Mouse (Mus musculus) myocyte (in vitro differentiated cells): Measurements from ENCODE around the gene Tanc1. TPM values are rescaled to one million over a fixed set of nuclear protein-coding genes. Genes with fewer than 3 reads are reported as not detected.
A peak's percentile ranks its signal among the peaks of the same experiment; 100 is the strongest.

Experiments
- H3K27me3 ChIP-seq: one replicate; pipeline ENCODE4 v1.6.1; 2011; ENCODE audit not compliant: control insufficient read depth, insufficient read depth, insufficient read length
- H3K36me3 ChIP-seq: one replicate; pipeline ENCODE4 v1.6.1; 2011; ENCODE audit not compliant: control insufficient read depth, insufficient read depth
- H3K4me2 ChIP-seq: one replicate; pipeline ENCODE4 v1.6.1; 2011; ENCODE audit warnings: low read depth, control low read depth
- H3K4me3 ChIP-seq: one replicate; pipeline ENCODE4 v1.5.1; 2011; ENCODE audit warnings: mild to moderate bottlenecking, control low read depth, moderate library complexity
- H3K79me2 ChIP-seq: one replicate; pipeline ENCODE4 v1.6.1; 2011; ENCODE audit not compliant: control insufficient read depth, insufficient read depth
- H3ac ChIP-seq: one replicate; pipeline ENCODE4 v1.6.1; 2011; ENCODE audit not compliant: control insufficient read depth, insufficient read length
- CEBPB ChIP-seq: IDR thresholded peaks from 2 replicates; pipeline ENCODE4 v1.6.1; 2011; ENCODE audit warnings: mild to moderate bottlenecking, moderate library complexity; ENCODE audit not compliant: poor library complexity, insufficient read depth, severe bottlenecking
- E2F4 ChIP-seq: IDR thresholded peaks from one replicate; pipeline ENCODE4 v1.6.1; 2011; ENCODE audit warnings: mild to moderate bottlenecking, control low read depth, moderate library complexity; ENCODE audit not compliant: insufficient read depth
- MAX ChIP-seq: IDR thresholded peaks from one replicate; pipeline ENCODE4 v1.6.1; 2011; ENCODE audit warnings: low read depth, mild to moderate bottlenecking, control low read depth
- MYOD1 ChIP-seq, 3 experiments: IDR thresholded peaks; one replicate each; pipeline ENCODE4 v1.6.1; 2011; ENCODE audit warnings: control low read depth in 2 of 3, low read depth in 2 of 3, mild to moderate bottlenecking in 2 of 3, moderate library complexity in 1 of 3; ENCODE audit not compliant: insufficient read length in 2 of 3, control insufficient read depth in 1 of 3
- MYOG ChIP-seq, 3 experiments: IDR thresholded peaks; one replicate each; pipeline ENCODE4 v1.6.1; 2011; ENCODE audit warnings: control low read depth in 2 of 3, low read depth in 2 of 3, mild to moderate bottlenecking in 2 of 3; ENCODE audit not compliant: insufficient read length in 2 of 3, control insufficient read depth in 1 of 3, insufficient read depth in 1 of 3
- POLR2A ChIP-seq: IDR thresholded peaks from one replicate; pipeline ENCODE4 v1.6.1; 2011; ENCODE audit warnings: low read depth, mild to moderate bottlenecking, control low read depth, moderate library complexity; ENCODE audit not compliant: insufficient read length
- POLR2AphosphoS2 ChIP-seq: IDR thresholded peaks from one replicate; pipeline ENCODE4 v1.6.1; 2011; ENCODE audit warnings: low read depth, control low read depth; ENCODE audit not compliant: insufficient read length
- REST ChIP-seq: IDR thresholded peaks from one replicate; pipeline ENCODE4 v1.6.1; 2011; ENCODE audit warnings: mild to moderate bottlenecking, control low read depth, moderate library complexity; ENCODE audit not compliant: insufficient read depth, insufficient read length
- SRF ChIP-seq: IDR thresholded peaks from one replicate; pipeline ENCODE4 v1.6.1; 2011; ENCODE audit warnings: low read depth; ENCODE audit not compliant: control insufficient read depth, insufficient read length
- TCF12 ChIP-seq: IDR thresholded peaks from one replicate; pipeline ENCODE4 v1.6.1; 2011; ENCODE audit warnings: mild to moderate bottlenecking, control low read depth; ENCODE audit not compliant: poor library complexity, insufficient read depth, severe bottlenecking
- TCF3 ChIP-seq: IDR thresholded peaks from one replicate; pipeline ENCODE4 v1.6.1; 2011; ENCODE audit warnings: low read depth, control low read depth; ENCODE audit not compliant: insufficient read length
- USF1 ChIP-seq: IDR thresholded peaks from one replicate; pipeline ENCODE4 v1.6.1; 2011; ENCODE audit warnings: low read depth, mild to moderate bottlenecking, control low read depth, moderate library complexity
- polyA plus RNA-seq: library from polyadenylated mRNA; unstranded; fragments of >200 nt; fragmentation: generic; extraction: Trizol; gene quantifications from one replicate; pipeline ENCODE4 v1.2.1, GENCODE M21; 2012; ENCODE audit warnings: missing spikeins

Gene Tanc1
- polyA plus RNA-seq, 1 experiment = 24.7 TPM

DNA sequence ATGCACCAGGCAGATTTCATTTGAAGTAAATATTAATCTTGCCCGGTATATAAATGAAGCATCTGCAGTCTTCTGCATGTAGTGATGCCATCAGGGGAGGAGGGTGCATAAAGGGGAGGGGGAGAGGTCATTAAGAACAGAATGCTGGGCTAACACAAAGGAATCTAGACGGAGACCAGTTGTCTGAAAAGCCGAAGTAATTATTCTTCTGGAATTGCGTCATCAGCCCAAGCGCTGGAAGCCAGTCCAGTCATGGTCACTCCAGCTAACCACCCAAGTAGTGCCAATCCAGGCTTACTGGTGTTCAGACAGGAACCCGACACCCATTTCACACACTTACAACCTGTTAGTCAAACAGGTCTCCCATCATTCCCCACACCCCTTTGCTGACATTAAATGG is 17.7 kb upstream of the Tanc1 start:
- Histone ChIP-seq H3ac (no peak overlapping the region), H3K79me2 (no peaks in the 10 kb centered on the region), H3K4me2 (peak overlapping the region; percentile 72), H3K36me3 (no peaks in the 10 kb centered on the region), H3K27me3 (no peaks in the 10 kb centered on the region), H3K4me3 (no peak overlapping the region)
- TF ChIP-seq TCF3 (no peak), SRF (no peak), CEBPB (peak; percentile 96)

DNA sequence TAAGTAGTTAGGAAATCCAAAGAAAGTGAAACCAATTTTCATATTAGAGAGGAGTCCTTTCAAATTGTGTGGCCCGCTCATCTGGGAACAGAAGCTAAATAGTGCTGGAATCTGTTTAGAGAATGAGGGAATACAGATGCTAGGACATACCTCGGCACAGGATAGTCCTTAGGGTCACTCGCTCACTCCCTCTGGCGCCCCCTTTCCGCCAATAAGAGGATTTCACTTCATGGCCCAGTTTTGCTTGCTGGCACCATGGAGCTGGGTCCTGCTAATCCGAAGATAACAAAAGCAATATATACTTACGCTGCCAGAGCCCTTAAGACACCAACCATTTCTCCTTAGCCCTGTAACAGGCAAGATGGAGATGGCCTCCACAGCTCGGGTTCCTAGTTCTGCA is 15.3 kb upstream of the Tanc1 start:
- no peak overlapping the region for H3K4me2 ChIP-seq
- H3K79me2 ChIP-seq = no peaks in the 10 kb centered on the region
- TF ChIP-seq REST (no peak), MYOD1 (IDR thresholded peaks at IDR 0.05; ENCODE audit: control insufficient read depth in 1 of 3, insufficient read length in 2 of 3, low read depth in 2 of 3) (no peak), USF1 (no peak), POLR2A (no peak), MAX (no peak), MYOG (IDR thresholded peaks at IDR 0.05; ENCODE audit: control insufficient read depth in 1 of 3, insufficient read depth in 1 of 3, insufficient read length in 2 of 3, low read depth in 2 of 3) (no peak), E2F4 (no peak), TCF12 (no peak), CEBPB (no peak), POLR2AphosphoS2 (no peak), SRF (no peak), TCF3 (no peak)
- H3ac ChIP-seq = no peak overlapping the region
- H3K36me3 ChIP-seq = no peaks in the 10 kb centered on the region
- H3K4me3 ChIP-seq = no peak overlapping the region
- no peaks in the 10 kb centered on the region for H3K27me3 ChIP-seq

DNA sequence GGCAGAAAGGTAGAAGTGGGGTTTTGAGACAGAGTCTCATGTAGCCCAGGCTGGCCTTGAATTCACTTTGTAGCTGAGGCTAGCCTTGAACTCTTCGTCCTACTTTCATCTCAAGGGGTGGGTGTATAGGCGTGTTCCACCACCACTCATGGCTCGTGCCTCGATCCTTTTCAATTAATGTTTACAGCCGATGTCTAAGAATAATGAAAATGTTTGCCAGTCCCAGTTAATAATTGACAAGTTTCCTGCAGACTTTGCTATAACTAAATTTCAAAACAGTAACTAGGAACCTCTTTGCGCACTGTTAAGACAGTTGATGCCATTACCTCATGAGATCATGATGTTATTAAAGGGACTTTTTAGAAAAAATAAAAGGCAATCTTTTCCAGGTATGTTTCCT is 13.6 kb upstream of the Tanc1 start:
- no peak for TF ChIP-seq POLR2AphosphoS2
- no peak for TF ChIP-seq MYOD1 (IDR thresholded peaks at IDR 0.05; ENCODE audit: control insufficient read depth in 1 of 3, insufficient read length in 2 of 3, low read depth in 2 of 3)
- no peak for TF ChIP-seq TCF12
- no peak for TF ChIP-seq MAX
- TF ChIP-seq MYOG (IDR thresholded peaks at IDR 0.05; ENCODE audit: control insufficient read depth in 1 of 3, insufficient read depth in 1 of 3, insufficient read length in 2 of 3, low read depth in 2 of 3) = no peak
- no peak for TF ChIP-seq REST
- TF ChIP-seq E2F4 = no peak
- no peak for TF ChIP-seq CEBPB
- no peak for TF ChIP-seq POLR2A
- no peak for TF ChIP-seq SRF
- no peak for TF ChIP-seq TCF3
- TF ChIP-seq USF1 = no peak
- Histone ChIP-seq H3K4me3 (no peak overlapping the region), H3ac (no peak overlapping the region), H3K36me3 (no peaks in the 10 kb centered on the region), H3K79me2 (no peaks in the 10 kb centered on the region), H3K4me2 (no peak overlapping the region), H3K27me3 (no peaks in the 10 kb centered on the region)

DNA sequence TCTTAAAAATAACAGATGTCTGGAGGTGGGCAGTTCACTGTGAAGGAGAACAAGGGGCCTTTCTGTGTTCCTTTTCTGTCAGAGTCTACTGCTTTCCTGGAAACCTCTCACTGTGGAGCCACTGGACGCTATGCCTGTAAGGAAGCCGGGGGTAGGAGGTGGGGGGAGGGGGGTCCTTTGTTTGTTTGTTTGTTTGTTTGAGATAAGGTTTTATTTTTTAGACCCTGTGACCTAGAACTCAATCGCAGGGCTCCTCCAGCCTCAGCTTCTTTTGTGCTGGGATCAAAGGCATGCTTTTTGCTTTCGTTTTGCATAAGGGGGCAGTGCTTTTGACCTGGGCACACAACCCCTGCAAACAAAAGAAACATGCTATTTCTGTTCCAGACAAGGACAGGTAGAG is 12.9 kb upstream of the Tanc1 start:
- TF ChIP-seq USF1 = no peak
- TF ChIP-seq MAX = no peak
- Histone ChIP-seq H3K36me3 (no peaks in the 10 kb centered on the region), H3K79me2 (no peaks in the 10 kb centered on the region), H3K4me2 (peak overlapping the region; percentile 95), H3K4me3 (peak overlapping the region; percentile 10), H3ac (no peak overlapping the region), H3K27me3 (no peaks in the 10 kb centered on the region)

DNA sequence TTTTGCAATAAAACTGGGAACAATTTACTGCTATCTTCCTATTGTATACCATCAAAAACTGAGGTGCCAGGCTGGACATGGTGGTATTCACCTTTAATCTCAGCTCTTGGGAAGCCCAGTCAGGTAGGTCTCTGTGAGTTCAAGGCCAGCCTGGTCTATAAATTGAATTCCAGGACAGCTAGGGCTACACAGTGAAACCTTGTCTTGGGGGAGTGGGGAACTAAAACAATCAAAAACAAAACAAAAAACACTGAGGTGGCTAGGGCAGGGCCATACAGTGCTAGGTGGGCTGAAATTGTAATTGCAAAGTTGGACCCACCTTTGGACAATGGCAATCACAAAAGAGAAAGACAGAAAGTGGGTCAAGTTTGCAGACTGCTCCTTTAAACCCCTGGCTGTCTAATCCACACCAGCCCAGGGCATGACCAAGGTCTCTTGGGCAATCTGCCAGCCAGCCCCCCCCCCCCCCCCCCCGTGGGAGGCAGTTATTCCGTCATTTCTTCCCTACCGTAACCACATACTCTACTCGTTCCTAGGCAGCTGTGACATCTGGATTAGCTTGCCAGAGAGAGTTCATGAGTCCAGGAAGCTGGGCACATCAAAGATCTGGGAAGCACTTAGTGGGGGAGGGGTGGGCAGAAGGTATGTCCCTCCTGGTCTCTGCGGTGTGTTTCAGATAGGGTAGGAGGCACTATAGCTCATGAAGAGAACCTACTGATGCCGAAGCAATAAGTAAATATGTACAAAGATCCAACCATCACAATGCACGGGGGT is 12.3 kb upstream of the Tanc1 start:
- peak overlapping the region; percentile 10 for H3K4me3 ChIP-seq
- TF ChIP-seq CEBPB = 0 out of 2 replicates have a peak, but pooled peaks have one; percentile 20
- TF ChIP-seq REST = no peak
- peak in 2 of 3 experiments; percentile 17 to 35 for TF ChIP-seq MYOD1 (IDR thresholded peaks at IDR 0.05; ENCODE audit: control insufficient read depth in 1 of 3, insufficient read length in 2 of 3, low read depth in 2 of 3)

More for the DNA sequence above, 12.3 kb upstream of the Tanc1 start:
- Histone ChIP-seq H3K79me2 (no peaks in the 10 kb centered on the region), H3K27me3 (no peaks in the 10 kb centered on the region), H3K4me2 (peak overlapping the region; percentile 95), H3K36me3 (no peaks in the 10 kb centered on the region), H3ac (no peak overlapping the region)
